Mouse (Mus musculus) testis, adult 2 months (tissue): ENCODE measurements around the gene Apbb1.

Experiments used
- CTCF ChIP-seq: fragments of 200-500 bp; IDR thresholded peaks from 2 replicates; pipeline ENCODE4 v1.5.1; 2012; ENCODE audit warnings: low read depth, mild to moderate bottlenecking, inconsistent platforms, low read length, moderate library complexity; ENCODE audit not compliant: control insufficient read depth, insufficient read depth, insufficient replicate concordance
- POLR2A ChIP-seq: fragments of 200-500 bp; IDR thresholded peaks from 2 replicates; pipeline ENCODE4 v1.6.1; 2012; ENCODE audit warnings: low read depth, mild to moderate bottlenecking, inconsistent platforms, low read length, moderate library complexity; ENCODE audit not compliant: control insufficient read depth

DNA sequence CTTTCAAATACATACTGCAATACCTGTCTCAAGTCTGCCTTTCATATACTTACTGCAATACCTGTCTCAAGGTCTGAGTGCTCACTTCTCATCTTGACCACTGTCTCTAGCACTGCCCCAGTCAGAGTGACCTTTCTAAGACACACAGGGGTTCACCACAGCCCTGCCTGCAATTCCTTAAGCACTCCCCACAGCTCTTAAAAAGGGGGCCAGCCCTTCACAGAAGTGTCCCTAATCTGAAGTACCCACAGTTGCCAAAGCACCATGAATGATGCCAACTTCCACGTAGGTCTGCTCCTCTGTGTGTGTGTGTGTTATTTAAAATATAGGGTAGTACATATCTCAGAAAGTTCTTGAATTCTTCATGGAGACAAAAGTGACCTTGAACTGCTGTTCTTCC, 30.3 kb upstream of the Apbb1 start:
- TF ChIP-seq POLR2A (no peak), CTCF (no peak)
